Mouse (Mus musculus) bone marrow, adult 2 months (tissue): ENCODE results near the gene Npdc1. TPM values are rescaled to one million over a fixed set of nuclear protein-coding genes. Genes with fewer than 3 reads are reported as not detected.

ENCODE experiments used
- H3K27ac ChIP-seq: fragments of 200-500 bp; 2 replicates; pipeline ENCODE4 v1.5.1; 2012; ENCODE audit warnings: low read depth, mild to moderate bottlenecking, control low read depth, inconsistent platforms, low read length; ENCODE audit not compliant: control insufficient read depth, poor library complexity, insufficient read depth
- H3K4me1 ChIP-seq: fragments of 200-500 bp; 2 replicates; pipeline ENCODE4 v1.6.1; 2011; ENCODE audit warnings: low read length; ENCODE audit not compliant: control insufficient read depth, insufficient read depth
- H3K4me3 ChIP-seq: fragments of 200-500 bp; replicated peaks from 2 replicates; pipeline ENCODE3; 2011; ENCODE audit warnings: mild to moderate bottlenecking, low read depth, low read length, control low read depth; ENCODE audit not compliant: control insufficient read depth
- CTCF ChIP-seq: fragments of 200-500 bp; IDR thresholded peaks from 2 replicates; pipeline ENCODE4 v1.5.1; 2011; ENCODE audit warnings: low read length, control low read depth; ENCODE audit not compliant: control insufficient read depth, insufficient read depth
- POLR2A ChIP-seq: fragments of 200-500 bp; IDR thresholded peaks from 2 replicates; pipeline ENCODE4 v1.6.1; 2011; ENCODE audit warnings: low read depth, mild to moderate bottlenecking, control low read depth, low read length, borderline replicate concordance; ENCODE audit not compliant: control insufficient read depth
- WGBS: fragments of 180-500 bp; shearing (Covaris S2); methylation state at CpG from one replicate; pipeline ENCODE4 v1.1.7; 2018; 5-methylcytosine and 5-hydroxymethylcytosine counted together
- polyA plus RNA-seq: library from polyadenylated mRNA; stranded (reverse); fragments of >200 nt; gene quantifications from 2 replicates; pipeline ENCODE4 v1.2.4, GENCODE M21; 2011; ENCODE audit warnings: low replicate concordance; ENCODE audit not compliant: missing spikeins, insufficient read depth, insufficient read length

Npdc1 gene
- polyA plus RNA-seq, 1 experiment, result 22.4 TPM

- Histone ChIP-seq H3K4me1 (peaks cover 3% of the 10 kb centered on the region), H3K4me3 (peak overlapping the region; percentile 61), H3K27ac (no peak overlapping the region)
- TF ChIP-seq POLR2A, result no peak
- TF ChIP-seq CTCF, result no peak
- WGBS, result 46% methylated on average over 2 of the region's 2 CpGs
Observed at GRCm38 (mm10) chr2:25373431-25373830, 25.7 kb upstream of the Npdc1 start.

- TF ChIP-seq CTCF, result no peak
- no peak for TF ChIP-seq POLR2A
- WGBS, result 70% methylated on average over 4 of the region's 4 CpGs
- H3K4me3 ChIP-seq, result no peak overlapping the region
- no peak overlapping the region for H3K27ac ChIP-seq
- H3K4me1 ChIP-seq, result peaks cover 3% of the 10 kb centered on the region
Observed at GRCm38 (mm10) chr2:25376589-25376988, 22.6 kb upstream of the Npdc1 start.

- 81% methylated on average over 5 of the region's 5 CpGs for WGBS
- Histone ChIP-seq H3K27ac (no peak overlapping the region), H3K4me3 (no peak overlapping the region), H3K4me1 (no peaks in the 10 kb centered on the region; the same call in 1 of the 2 replicates)
- TF ChIP-seq POLR2A, result no peak
- no peak for TF ChIP-seq CTCF
Observed at GRCm38 (mm10) chr2:25384492-25384891, 14.7 kb upstream of the Npdc1 start.

- H3K4me1 ChIP-seq, result no peaks in the 10 kb centered on the region
- H3K4me3 ChIP-seq, result no peak overlapping the region
- no peak for TF ChIP-seq POLR2A
- 69% methylated on average over 5 of the region's 5 CpGs for WGBS
- H3K27ac ChIP-seq, result no peak overlapping the region
Observed at GRCm38 (mm10) chr2:25391266-25391665, 7.9 kb upstream of the Npdc1 start.

- WGBS, result 51% methylated on average over 3 of the region's 3 CpGs
- Histone ChIP-seq H3K27ac (no peak overlapping the region), H3K4me3 (no peak overlapping the region), H3K4me1 (no peaks in the 10 kb centered on the region)
- TF ChIP-seq CTCF, result no peak
- TF ChIP-seq POLR2A, result no peak
Observed at GRCm38 (mm10) chr2:25394281-25395221, 4.6 kb upstream of the Npdc1 start.

- H3K4me3 ChIP-seq, result no peak within 1 kb of the TSS
- WGBS, result 3% methylated on average over 57 of the region's 57 CpGs
- H3K4me1 ChIP-seq, result no peaks in the 10 kb centered on the region
- no peak within 1 kb of the TSS; the same call in 1 of the 2 replicates for H3K27ac ChIP-seq
- TF ChIP-seq CTCF (no peak), POLR2A (no peak)
Observed at GRCm38 (mm10) chr2:25395721-25396596, 3.2 kb upstream of the Npdc1 start, which contains the start of gene Entpd2. Entpd2 (plus strand) TSS chr2:25395874.

GRCm38 (mm10) chr2:25396597-25396983 is 2.6 kb upstream of the Npdc1 start:
- TF ChIP-seq POLR2A (no peak), CTCF (no peak)
- 37% methylated on average over 3 of the region's 3 CpGs for WGBS
- no peak overlapping the region for H3K4me3 ChIP-seq
- H3K27ac ChIP-seq, result no peak overlapping the region
- H3K4me1 ChIP-seq, result no peaks in the 10 kb centered on the region

GRCm38 (mm10) chr2:25397010-25397409 is 2.1 kb upstream of the Npdc1 start:
- Histone ChIP-seq H3K4me1 (no peaks in the 10 kb centered on the region), H3K27ac (no peak overlapping the region), H3K4me3 (no peak overlapping the region)
- 56% methylated on average over 1 of the region's 1 CpGs for WGBS
- TF ChIP-seq CTCF, result no peak
- no peak for TF ChIP-seq POLR2A
